Mouse (Mus musculus): ENCODE measurements around the gene Plxnb2. TPM values are rescaled to one million over a fixed set of nuclear protein-coding genes. Genes with fewer than 3 reads are reported as not detected.

The Plxnb2 gene
- total and polyA plus RNA-seq, 3 experiments = 0.17 to 0.19 TPM; not detected in 1

- TF ChIP-seq GATA1 (IDR thresholded peaks at IDR 0.05; ENCODE audit: low read depth, low read length) (peak; percentile 36; the same call in 1 of the 2 replicates), EP300 (IDR thresholded peaks at IDR 0.05; ENCODE audit: low read depth in 1 of 2, low read length in 2 of 2) (no peak), SMC3 (IDR thresholded peaks at IDR 0.05; ENCODE audit: low read depth, low read length) (peak; percentile 42), MXI1 (IDR thresholded peaks at IDR 0.05; ENCODE audit: low read depth, low read length) (peak; percentile 56), POLR2AphosphoS5 (IDR thresholded peaks at IDR 0.05; ENCODE audit: borderline replicate concordance, low read depth, low read length) (no peak), MAFK (IDR thresholded peaks at IDR 0.05; ENCODE audit: borderline replicate concordance, low read depth, low read length) (no peak), ETS1 (IDR thresholded peaks at IDR 0.05; ENCODE audit: low read depth, low read length) (0 out of 2 replicates have a peak, but pooled peaks have one; percentile 5), TCF12 (IDR thresholded peaks at IDR 0.05; ENCODE audit: low read depth, low read length) (peak; percentile 56; the same call in 1 of the 2 replicates), TAL1 (IDR thresholded peaks at IDR 0.05; ENCODE audit: low read length) (no peak), RAD21 (IDR thresholded peaks at IDR 0.05; ENCODE audit: low read depth, low read length) (no peak), GABPA (IDR thresholded peaks at IDR 0.05; ENCODE audit: low read depth, low read length) (peak; percentile 46; the same call in 1 of the 2 replicates), ZNF384 (IDR thresholded peaks at IDR 0.05; ENCODE audit: low read depth, low read length) (no peak), KAT2A (conservative IDR thresholded peaks at IDR 0.05; ENCODE audit: low read depth, low read length) (no peak), RCOR1 (IDR thresholded peaks at IDR 0.05; ENCODE audit: low read depth, low read length) (no peak)
Observed at GRCm38 (mm10) chr15:89196313-89196706, 15.7 kb upstream of the Plxnb2 start, which contains the start of gene Dennd6b (continued).

DNA sequence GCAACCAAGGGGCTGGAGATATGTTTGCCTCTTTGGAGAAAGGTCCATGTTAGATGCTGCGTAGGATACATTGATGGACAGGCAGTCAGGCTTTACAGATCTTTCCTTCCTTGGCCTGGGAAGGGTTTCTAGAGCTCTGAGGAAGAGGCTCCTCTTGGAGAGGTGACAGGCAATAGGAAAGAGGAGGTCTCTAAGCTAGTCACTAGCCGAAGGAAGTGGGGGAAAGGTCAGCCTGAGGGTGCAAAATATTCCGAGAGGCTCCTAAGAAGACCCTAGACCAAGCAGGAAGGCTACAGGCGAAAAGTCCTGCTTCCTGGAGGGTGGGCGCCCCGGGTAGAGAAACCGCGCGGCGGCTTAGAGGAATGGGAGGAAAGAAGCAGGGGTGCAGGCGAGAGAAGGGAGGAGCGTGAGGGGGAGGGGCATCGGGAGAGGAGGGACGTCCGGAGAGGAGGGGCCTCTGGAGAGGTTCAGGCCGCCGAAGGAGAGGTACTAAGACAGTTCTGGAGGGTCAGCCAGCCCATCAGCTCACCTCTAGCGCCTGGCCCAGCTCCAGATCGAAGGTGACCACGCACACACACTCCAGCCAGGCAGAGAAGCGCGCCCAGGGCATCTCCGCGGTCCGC, 15.2 kb upstream of the Plxnb2 start:
- peak; percentile 94 for DNase-seq (ENCODE audit: low read depth, low spot score)
- TF ChIP-seq USF1 (IDR thresholded peaks at IDR 0.05; ENCODE audit: low read depth, low read length) (no peak), NELFE (IDR thresholded peaks at IDR 0.05; ENCODE audit: low read depth, low read length) (peak; percentile 93), MAFK (IDR thresholded peaks at IDR 0.05; ENCODE audit: borderline replicate concordance, low read depth, low read length) (no peak), ELF1 (IDR thresholded peaks at IDR 0.05; ENCODE audit: low read depth, low read length) (no peak), MAZ (IDR thresholded peaks at IDR 0.05; ENCODE audit: low read depth, low read length) (no peak; the same call in 1 of the 2 replicates), TAL1 (IDR thresholded peaks at IDR 0.05; ENCODE audit: low read length) (no peak), ZKSCAN1 (IDR thresholded peaks at IDR 0.05; ENCODE audit: low read depth, low read length) (no peak), ZC3H11A (IDR thresholded peaks at IDR 0.05; ENCODE audit: low read depth, low read length) (no peak), MAX (IDR thresholded peaks at IDR 0.05; ENCODE audit: low read length) (no peak), ETS1 (IDR thresholded peaks at IDR 0.05; ENCODE audit: low read depth, low read length) (no peak), EP300 (IDR thresholded peaks at IDR 0.05; ENCODE audit: low read depth in 1 of 2, low read length in 2 of 2) (no peak), JUND (IDR thresholded peaks at IDR 0.05; ENCODE audit: low read depth, low read length) (no peak), GATA1 (IDR thresholded peaks at IDR 0.05; ENCODE audit: low read depth, low read length) (no peak), MXI1 (IDR thresholded peaks at IDR 0.05; ENCODE audit: low read depth, low read length) (peak; percentile 15; the same call in 1 of the 2 replicates), POLR2A (IDR thresholded peaks at IDR 0.05; ENCODE audit: control insufficient read depth in 1 of 2, insufficient read depth in 1 of 2, low read depth in 1 of 2, low read length in 2 of 2, poor library complexity in 1 of 2) (peak; percentile 87 to 94), ZMIZ1 (IDR thresholded peaks at IDR 0.05; ENCODE audit: low read depth, low read length) (peak; percentile 66; the same call in 1 of the 2 replicates), TBP (IDR thresholded peaks at IDR 0.05; ENCODE audit: low read depth, low read length) (peak; percentile 15; the same call in 1 of the 2 replicates), CTCF (IDR thresholded peaks at IDR 0.05 in 2 of 3, conservative IDR thresholded peaks at IDR 0.05 in 1 of 3; ENCODE audit: control insufficient read depth in 1 of 3, insufficient read depth in 1 of 3, low read depth in 2 of 3, low read length in 3 of 3, poor library complexity in 1 of 3, severe bottlenecking in 1 of 3) (no peak), SIN3A (IDR thresholded peaks at IDR 0.05; ENCODE audit: low read length) (no peak), TCF12 (IDR thresholded peaks at IDR 0.05; ENCODE audit: low read depth, low read length) (peak; percentile 39; the same call in 1 of the 2 replicates), POLR2AphosphoS2 (IDR thresholded peaks at IDR 0.05; ENCODE audit: low read length) (peak; percentile 74; the same call in 1 of the 2 replicates)

More for the DNA sequence above, 15.2 kb upstream of the Plxnb2 start:
- peak overlapping the region; percentile 94 for H3K27ac ChIP-seq (ENCODE audit: control insufficient read depth, low read depth, low read length)
- H3K36me3 ChIP-seq (ENCODE audit: control insufficient read depth in 1 of 2, insufficient read depth in 2 of 2, low read length in 2 of 2) = peaks cover 0 to 10% of the 10 kb centered on the region in 2 experiments; a peak in 2 of 4 replicates
- no peaks in the 10 kb centered on the region for H3K9me3 ChIP-seq (replicated peaks; ENCODE audit: insufficient read depth, low read length)
- H3K27me3 ChIP-seq (ENCODE audit: control insufficient read depth in 1 of 2, insufficient read depth in 2 of 2, low read length in 2 of 2) = no peaks in the 10 kb centered on the region
- H3K4me3 ChIP-seq (ENCODE audit: control insufficient read depth in 1 of 2, insufficient read depth in 1 of 2, low read depth in 2 of 2, low read length in 2 of 2) = peak overlapping the region; percentile 73 to 99
- H3K4me1 ChIP-seq (ENCODE audit: control insufficient read depth in 1 of 2, insufficient read depth in 2 of 2, low read length in 2 of 2) = peaks cover 0 to 13% of the 10 kb centered on the region in 2 experiments; a peak in 2 of 4 replicates
- H3K9ac ChIP-seq (ENCODE audit: control insufficient read depth, low read depth, low read length, poor library complexity, severe bottlenecking) = peak overlapping the region; percentile 100
- H3K79me2 ChIP-seq (ENCODE audit: control insufficient read depth, insufficient read depth, low read length, poor library complexity) = peaks cover 10% of the 10 kb centered on the region; the same call in 1 of the 2 replicates

All from MEL (cell line).